ENCODE assay signal across 9 mouse cellular contexts in the genomic region with DNA sequence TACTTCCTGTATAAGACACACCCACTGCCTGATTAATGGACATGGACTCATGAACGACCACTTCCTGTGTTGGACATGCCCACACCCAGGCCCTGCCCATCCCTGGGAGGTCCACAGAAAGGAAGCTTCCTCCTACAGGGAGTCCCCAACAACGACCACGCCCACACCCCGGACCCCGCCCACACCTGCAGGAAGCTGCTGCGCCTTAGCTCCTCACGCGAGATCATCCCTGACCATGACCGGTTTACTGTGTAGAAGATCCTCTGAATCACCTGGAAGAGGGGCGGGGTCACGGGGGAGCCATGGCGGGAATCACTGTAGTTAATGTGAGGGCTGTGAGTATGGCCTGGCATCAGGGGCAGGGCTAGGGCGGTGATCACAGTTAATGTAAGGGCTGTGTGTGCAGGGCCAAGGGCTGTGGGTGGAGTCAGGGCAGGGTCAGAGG. TPM values are rescaled to one million over a fixed set of nuclear protein-coding genes. Genes with fewer than 3 reads are reported as not detected.
A peak's percentile ranks its signal among the peaks of the same experiment; 100 is the strongest.
DNase-seq lines count a peak whose midpoint lies in the region; ATAC-seq lines count a peak whose summit lies in the region.
"Had no signal": no experiment of that assay in that cellular context is flagged by ENCODE, and none has a peak within 500 bp of the region (broad histone marks: within the 10 kb centered on the region; RNA-seq: fewer than 3 reads in every experiment).

No protein-coding gene starts in this region.

- peak; percentile 61 for ATAC-seq in heart, embryonic 12.5 days (ENCODE audit: insufficient number of reproducible peaks, low FRiP score)

- no peak overlapping the region for H3K9ac ChIP-seq in heart, embryonic 12.5 days

- no peak overlapping the region for H3K4me3 ChIP-seq in heart, embryonic 12.5 days

- no peak overlapping the region for H3K4me2 ChIP-seq in heart, embryonic 12.5 days

- H3K36me3 ChIP-seq in heart, embryonic 12.5 days, result peaks cover 38% of the 10 kb centered on the region

- H3K27ac ChIP-seq in heart, embryonic 12.5 days (ENCODE audit: poor library complexity, severe bottlenecking), result no peak overlapping the region

- H3K9me3 ChIP-seq in heart, embryonic 12.5 days (replicated peaks), result peaks cover 36% of the 10 kb centered on the region

- WGBS in heart, embryonic 12.5 days, result 90% methylated on average over 13 of the region's 13 CpGs

- no peaks in the 10 kb centered on the region for H3K4me1 ChIP-seq in heart, embryonic 12.5 days (replicated peaks)

- H3K27me3 ChIP-seq in heart, embryonic 12.5 days (replicated peaks), result no peaks in the 10 kb centered on the region

- peak; percentile 0 for DNase-seq in embryo, embryonic 10.5 days (ENCODE audit: low spot score)
- no peak for DNase-seq in embryo, embryonic 11 days
- peak; percentile 64 for DNase-seq in CD4-positive helper T cell, adult 2 months (ENCODE audit: low read depth, low spot score)
- DNase-seq in cerebellum, adult 8-10 months, result peak; percentile 43
- peak; percentile 8 to 54 for DNase-seq in layer of hippocampus, adult 8-10 months (ENCODE audit: low spot score in 2 of 2)
- DNase-seq in lung, postnatal 4 days, result peak; percentile 23 to 53
- DNase-seq in skeletal muscle tissue, adult 2 months (ENCODE audit: low read depth, low spot score), result peak; percentile 10

RNA-seq across cellular contexts. Expression of gene Ppp2r3d, which starts 37.3 kb away (rescaled TPM):
- polyA plus RNA-seq in heart, embryonic 12.5 days (2016; fragmentation: Nextera tagmentation; extraction: Ambion mirVana), result 131 and 147 TPM in 2 replicates
- 100 to 1,000 TPM in 3 of 4 experiments, 10 to 100 TPM in 1; 90.9 to 109 (median 103) TPM for total RNA-seq in layer of hippocampus, adult 8-10 months (2022)

RNA-seq across cellular contexts. Expression of gene Gm21836, which starts 54.2 kb away (rescaled TPM):
- not detected in 2 replicates for polyA plus RNA-seq in heart, embryonic 12.5 days (2016; fragmentation: Nextera tagmentation; extraction: Ambion mirVana)
- total RNA-seq in layer of hippocampus, adult 8-10 months (2022), result not detected
- total RNA-seq: heart, postnatal 10 days had no signal
